In the genomic region with DNA sequence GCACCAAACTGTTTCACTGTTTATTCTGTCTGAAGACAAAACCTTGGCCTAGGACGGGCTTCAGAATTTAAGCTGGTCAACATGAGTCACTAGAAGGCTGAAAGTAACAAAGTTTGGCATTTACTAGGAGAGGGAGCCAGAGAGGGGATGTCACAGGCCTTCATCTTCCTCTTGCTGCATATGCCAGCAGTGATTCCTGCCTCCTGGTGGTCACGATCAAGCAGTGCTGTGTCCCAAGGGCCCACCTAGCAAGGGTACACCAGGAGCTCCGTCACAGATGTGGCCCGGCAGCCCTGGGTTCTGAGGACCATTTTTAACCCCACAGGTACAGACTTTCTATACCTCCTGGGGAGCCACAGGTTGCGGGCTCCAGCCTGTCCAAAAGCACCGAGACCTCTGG, we compare ENCODE assay signal across 27 mouse cellular contexts. TPM values are rescaled to one million over a fixed set of nuclear protein-coding genes. Genes with fewer than 3 reads are reported as not detected.
DNase-seq lines count a peak whose midpoint lies in the region; ATAC-seq and TF ChIP-seq lines count a peak whose summit lies in the region.
"Had no signal": no experiment of that assay in that cellular context is flagged by ENCODE, and none has a peak within 500 bp of the region (broad histone marks: within the 10 kb centered on the region; RNA-seq: fewer than 3 reads in every experiment).

No protein-coding gene starts in this region.

- H3K9ac ChIP-seq in kidney, postnatal 0 days (ENCODE audit: low read depth, low read length) = no peak overlapping the region
- no peak overlapping the region for H3K9ac ChIP-seq in lung, postnatal 0 days (replicated peaks; ENCODE audit: low read depth)
- H3K9ac ChIP-seq in MEL (ENCODE audit: control insufficient read depth, low read depth, low read length, poor library complexity, severe bottlenecking) = no peak overlapping the region
- no peak overlapping the region for H3K9ac ChIP-seq in hindbrain, embryonic 11.5 days (ENCODE audit: low read depth, low read length)
- H3K9ac ChIP-seq: embryonic facial prominence, embryonic 15.5 days; forebrain, embryonic 15.5 days; heart, embryonic 15.5 days; kidney, embryonic 15.5 days; limb, embryonic 12.5 days; liver, embryonic 13.5 days; midbrain, embryonic 13.5 days; neural tube, embryonic 12.5 days had no signal

- H3K36me3 ChIP-seq in kidney, postnatal 0 days (ENCODE audit: insufficient read depth, low read length) = peaks cover 49% of the 10 kb centered on the region
- peaks cover 44% of the 10 kb centered on the region for H3K36me3 ChIP-seq in lung, postnatal 0 days (ENCODE audit: insufficient read depth, low read length)
- no peaks in the 10 kb centered on the region for H3K36me3 ChIP-seq in MEL (ENCODE audit: control insufficient read depth in 1 of 2, insufficient read depth in 2 of 2, low read length in 2 of 2)
- H3K36me3 ChIP-seq in splenic B cell, adult 2 months (ENCODE audit: control insufficient read depth, insufficient read depth, low read length, poor library complexity, severe bottlenecking) = peaks cover 10% of the 10 kb centered on the region
- H3K36me3 ChIP-seq in hindbrain, embryonic 11.5 days (ENCODE audit: control insufficient read depth, insufficient read depth, low read length) = no peaks in the 10 kb centered on the region

- no peaks in the 10 kb centered on the region for H3K27me3 ChIP-seq in kidney, postnatal 0 days (ENCODE audit: insufficient read depth, low read length)
- no peaks in the 10 kb centered on the region for H3K27me3 ChIP-seq in lung, postnatal 0 days (replicated peaks; ENCODE audit: insufficient read depth, low read length)
- no peaks in the 10 kb centered on the region for H3K27me3 ChIP-seq in MEL (ENCODE audit: control insufficient read depth in 1 of 2, insufficient read depth in 2 of 2, low read length in 2 of 2)
- H3K27me3 ChIP-seq in splenic B cell, adult 2 months (ENCODE audit: control insufficient read depth, insufficient read depth, low read length, poor library complexity, severe bottlenecking) = no peaks in the 10 kb centered on the region
- H3K27me3 ChIP-seq in hindbrain, embryonic 11.5 days (ENCODE audit: control insufficient read depth, insufficient read depth, low read length) = no peaks in the 10 kb centered on the region
- H3K27me3 ChIP-seq: embryonic facial prominence, embryonic 15.5 days; forebrain, embryonic 15.5 days; heart, embryonic 15.5 days; kidney, embryonic 15.5 days; limb, embryonic 12.5 days; liver, embryonic 13.5 days; megakaryocyte, embryonic 14.5 days; midbrain, embryonic 13.5 days; neural tube, embryonic 12.5 days had no signal

- no peak for TF ChIP-seq RAD21 in MEL (IDR thresholded peaks at IDR 0.05; ENCODE audit: low read depth, low read length)

- no peak for TF ChIP-seq EP300 in lung, postnatal 0 days (IDR thresholded peaks at IDR 0.05)
- TF ChIP-seq EP300 in MEL (IDR thresholded peaks at IDR 0.05; ENCODE audit: low read depth in 1 of 2, low read length in 2 of 2) = no peak

- no peak for ATAC-seq in kidney, postnatal 0 days (replicated peaks; ENCODE audit: low FRiP score, low read depth)
- ATAC-seq in lung, postnatal 0 days = no peak
- no peak for ATAC-seq in hindbrain, embryonic 11.5 days (ENCODE audit: low FRiP score)
- ATAC-seq: forebrain, embryonic 15.5 days; hindbrain, embryonic 16.5 days; midbrain, embryonic 13.5 days had no signal

- no peak for DNase-seq in kidney, postnatal 0 days (ENCODE audit: low spot score)
- no peak for DNase-seq in kidney, postnatal 10 days
- DNase-seq in lung, postnatal 0 days (ENCODE audit: low spot score) = no peak
- no peak for DNase-seq in lung, postnatal 10 days
- peak; percentile 3 for DNase-seq in MEL (ENCODE audit: low read depth, low spot score)
- DNase-seq in splenic B cell, adult 2 months (ENCODE audit: low read depth, low spot score) = peak; percentile 53
- no peak for DNase-seq in cerebellum, adult 9-10 months
- DNase-seq in hindbrain, embryonic 11.5 days (ENCODE audit: low spot score) = no peak
- DNase-seq: adrenal gland, postnatal 14 days; cerebellum, adult 8-10 months; gastrocnemius, postnatal 14 days; heart, adult 18-20 months; heart, postnatal 4 days; kidney, adult 11 months; liver, embryonic 13.5 days; right cerebral cortex, postnatal 14 days; thymus, postnatal 25 days had no signal

- 89% methylated on average over 6 of the region's 6 CpGs for WGBS in kidney, postnatal 0 days
- WGBS in lung, postnatal 0 days = 85% methylated on average over 6 of the region's 6 CpGs
- 84% methylated on average over 6 of the region's 6 CpGs for WGBS in hindbrain, embryonic 11.5 days

- TF ChIP-seq CTCF in kidney, postnatal 0 days (IDR thresholded peaks at IDR 0.05; ENCODE audit: low read depth) = peak; percentile 25; the same call in 1 of the 2 replicates
- TF ChIP-seq CTCF in lung, postnatal 0 days (IDR thresholded peaks at IDR 0.05) = peak; percentile 46
- no peak for TF ChIP-seq CTCF in MEL (IDR thresholded peaks at IDR 0.05 in 2 of 3, conservative IDR thresholded peaks at IDR 0.05 in 1 of 3; ENCODE audit: control insufficient read depth in 1 of 3, insufficient read depth in 1 of 3, low read depth in 2 of 3, low read length in 3 of 3, poor library complexity in 1 of 3, severe bottlenecking in 1 of 3)

- H3K4me2 ChIP-seq in kidney, postnatal 0 days (ENCODE audit: low read length) = no peak overlapping the region
- H3K4me2 ChIP-seq in lung, postnatal 0 days (replicated peaks; ENCODE audit: low read depth, low read length) = no peak overlapping the region
- no peak overlapping the region for H3K4me2 ChIP-seq in hindbrain, embryonic 11.5 days (replicated peaks; ENCODE audit: low read depth, low read length)
- H3K4me2 ChIP-seq: embryonic facial prominence, embryonic 15.5 days; forebrain, embryonic 15.5 days; heart, embryonic 15.5 days; kidney, embryonic 15.5 days; limb, embryonic 12.5 days; liver, embryonic 13.5 days; midbrain, embryonic 13.5 days; neural tube, embryonic 12.5 days had no signal

- H3K4me3 ChIP-seq in kidney, postnatal 0 days (replicated peaks; ENCODE audit: low read depth, low read length) = no peak overlapping the region
- no peak overlapping the region for H3K4me3 ChIP-seq in lung, postnatal 0 days (ENCODE audit: low read depth, low read length)
- H3K4me3 ChIP-seq in MEL (ENCODE audit: control insufficient read depth in 1 of 2, insufficient read depth in 1 of 2, low read depth in 2 of 2, low read length in 2 of 2) = no peak overlapping the region
- no peak overlapping the region for H3K4me3 ChIP-seq in hindbrain, embryonic 11.5 days (ENCODE audit: low read depth, low read length)
- H3K4me3 ChIP-seq: embryonic facial prominence, embryonic 15.5 days; forebrain, embryonic 15.5 days; heart, embryonic 15.5 days; kidney, embryonic 15.5 days; limb, embryonic 12.5 days; liver, embryonic 13.5 days; megakaryocyte, embryonic 14.5 days; midbrain, embryonic 13.5 days; neural tube, embryonic 12.5 days had no signal

- H3K27ac ChIP-seq in kidney, postnatal 0 days = no peak overlapping the region
- no peak overlapping the region for H3K27ac ChIP-seq in lung, postnatal 0 days (ENCODE audit: low read length)
- H3K27ac ChIP-seq in MEL (ENCODE audit: control insufficient read depth, low read depth, low read length) = no peak overlapping the region
- H3K27ac ChIP-seq in hindbrain, embryonic 11.5 days (ENCODE audit: low read depth, low read length) = no peak overlapping the region
- H3K27ac ChIP-seq: embryonic facial prominence, embryonic 15.5 days; forebrain, embryonic 15.5 days; heart, embryonic 15.5 days; kidney, embryonic 15.5 days; limb, embryonic 12.5 days; liver, embryonic 13.5 days; midbrain, embryonic 13.5 days; neural tube, embryonic 12.5 days had no signal

- no peaks in the 10 kb centered on the region for H3K79me2 ChIP-seq in MEL (ENCODE audit: control insufficient read depth, insufficient read depth, low read length, poor library complexity)

- no peak for TF ChIP-seq POLR2A in MEL (IDR thresholded peaks at IDR 0.05; ENCODE audit: control insufficient read depth in 1 of 2, insufficient read depth in 1 of 2, low read depth in 1 of 2, low read length in 2 of 2, poor library complexity in 1 of 2)

- no peaks in the 10 kb centered on the region for H3K4me1 ChIP-seq in kidney, postnatal 0 days (replicated peaks; ENCODE audit: insufficient read depth, low read length)
- H3K4me1 ChIP-seq in lung, postnatal 0 days (ENCODE audit: insufficient read depth, low read depth, low read length) = no peaks in the 10 kb centered on the region
- H3K4me1 ChIP-seq in MEL (ENCODE audit: control insufficient read depth in 1 of 2, insufficient read depth in 2 of 2, low read length in 2 of 2) = no peaks in the 10 kb centered on the region
- H3K4me1 ChIP-seq in hindbrain, embryonic 11.5 days (replicated peaks; ENCODE audit: control insufficient read depth, insufficient read depth, low read length) = no peaks in the 10 kb centered on the region
- H3K4me1 ChIP-seq: embryonic facial prominence, embryonic 15.5 days; forebrain, embryonic 15.5 days; heart, embryonic 15.5 days; kidney, embryonic 15.5 days; limb, embryonic 12.5 days; liver, embryonic 13.5 days; midbrain, embryonic 13.5 days; neural tube, embryonic 12.5 days had no signal

- no peaks in the 10 kb centered on the region for H3K9me3 ChIP-seq in kidney, postnatal 0 days (replicated peaks; ENCODE audit: low read length)
- H3K9me3 ChIP-seq in lung, postnatal 0 days (ENCODE audit: low read length) = no peaks in the 10 kb centered on the region
- H3K9me3 ChIP-seq in MEL (replicated peaks; ENCODE audit: insufficient read depth, low read length) = no peaks in the 10 kb centered on the region
- H3K9me3 ChIP-seq in hindbrain, embryonic 11.5 days (ENCODE audit: control insufficient read depth, low read length) = no peaks in the 10 kb centered on the region
- H3K9me3 ChIP-seq: embryonic facial prominence, embryonic 15.5 days; forebrain, embryonic 15.5 days; heart, embryonic 15.5 days; kidney, embryonic 15.5 days; limb, embryonic 12.5 days; liver, embryonic 13.5 days; megakaryocyte, embryonic 14.5 days; midbrain, embryonic 13.5 days; neural tube, embryonic 12.5 days had no signal

RNA-seq across cellular contexts. Expression of a gene that starts 26.4 kb away (rescaled TPM):
- 54.5 and 59.9 TPM in 2 replicates for polyA plus RNA-seq in kidney, postnatal 0 days (2015; fragmentation: Nextera tagmentation; extraction: Ambion mirVana)
- 186 and 218 TPM in 2 replicates for polyA plus RNA-seq in lung, postnatal 0 days (2015; fragmentation: Nextera tagmentation; extraction: Ambion mirVana)
- not detected in 2 replicates for total RNA-seq in MEL (2012; rRNA removed)
- polyA plus RNA-seq in MEL (2012; ENCODE audit: insufficient read depth in 1 of 2, insufficient read length in 2 of 2, low read depth in 1 of 2, low replicate concordance in 2 of 2, missing spikeins in 1 of 2) = under 1 TPM in 1 of 2 experiments, not detected in 1; 0.10 TPM
- 9.3 and 10.7 TPM in 2 replicates for polyA plus RNA-seq in hindbrain, embryonic 11.5 days (2014; fragmentation: Nextera tagmentation; extraction: Ambion mirVana)
- total RNA-seq: common myeloid progenitor, adult 5-6 weeks had no signal

RNA-seq across cellular contexts. Expression of a gene that starts 41.2 kb away (rescaled TPM):
- 10.1 and 10.9 TPM in 2 replicates for polyA plus RNA-seq in kidney, postnatal 0 days (2015; fragmentation: Nextera tagmentation; extraction: Ambion mirVana)
- polyA plus RNA-seq in lung, postnatal 0 days (2015; fragmentation: Nextera tagmentation; extraction: Ambion mirVana) = 6.8 and 7.9 TPM in 2 replicates
- total RNA-seq in MEL (2012; rRNA removed) = 3.4 and 4.3 TPM in 2 replicates
- 1 to 10 TPM in 1 of 2 experiments, not detected in 1; 9.0 TPM for polyA plus RNA-seq in MEL (2012; ENCODE audit: insufficient read depth in 1 of 2, insufficient read length in 2 of 2, low read depth in 1 of 2, low replicate concordance in 2 of 2, missing spikeins in 1 of 2)
- polyA plus RNA-seq in hindbrain, embryonic 11.5 days (2014; fragmentation: Nextera tagmentation; extraction: Ambion mirVana) = 15.9 and 17.5 TPM in 2 replicates

RNA-seq across cellular contexts. Expression of a gene that starts 41.5 kb away (rescaled TPM):
- polyA plus RNA-seq in kidney, postnatal 0 days (2015; fragmentation: Nextera tagmentation; extraction: Ambion mirVana) = 3.4 and 4.5 TPM in 2 replicates
- polyA plus RNA-seq in lung, postnatal 0 days (2015; fragmentation: Nextera tagmentation; extraction: Ambion mirVana) = 3.3 TPM in 2 replicates
- total RNA-seq in MEL (2012; rRNA removed) = 2.4 TPM in 2 replicates
- polyA plus RNA-seq in MEL (2012; ENCODE audit: insufficient read depth in 1 of 2, insufficient read length in 2 of 2, low read depth in 1 of 2, low replicate concordance in 2 of 2, missing spikeins in 1 of 2) = 1 to 10 TPM in 1 of 2 experiments, not detected in 1; 5.1 TPM
- 11.2 and 15.1 TPM in 2 replicates for polyA plus RNA-seq in hindbrain, embryonic 11.5 days (2014; fragmentation: Nextera tagmentation; extraction: Ambion mirVana)

RNA-seq across cellular contexts. Expression of a gene that starts 58.7 kb away (rescaled TPM):
- 24.2 and 24.7 TPM in 2 replicates for polyA plus RNA-seq in kidney, postnatal 0 days (2015; fragmentation: Nextera tagmentation; extraction: Ambion mirVana)
- 13.7 and 13.9 TPM in 2 replicates for polyA plus RNA-seq in lung, postnatal 0 days (2015; fragmentation: Nextera tagmentation; extraction: Ambion mirVana)
- 15.3 and 20.0 TPM in 2 replicates for total RNA-seq in MEL (2012; rRNA removed)
- polyA plus RNA-seq in MEL (2012; ENCODE audit: insufficient read depth in 1 of 2, insufficient read length in 2 of 2, low read depth in 1 of 2, low replicate concordance in 2 of 2, missing spikeins in 1 of 2) = 10 to 100 TPM in 1 of 2 experiments, not detected in 1; 20.9 TPM
- 23.5 and 28.8 TPM in 2 replicates for polyA plus RNA-seq in hindbrain, embryonic 11.5 days (2014; fragmentation: Nextera tagmentation; extraction: Ambion mirVana)

Comparison
In these comparisons a context has a peak if more than half of its experiments do, and no peak if none do; other contexts are left out.
1. DNase-seq: peak in MEL (single experiment) and splenic B cell, adult 2 months (single experiment); none in kidney, postnatal 0 days (single experiment), kidney, postnatal 10 days (single experiment), lung, postnatal 0 days (single experiment), lung, postnatal 10 days (single experiment), cerebellum, adult 9-10 months (single experiment) and hindbrain, embryonic 11.5 days (single experiment).
2. CTCF ChIP-seq: peak in kidney, postnatal 0 days (single experiment) and lung, postnatal 0 days (single experiment); none in MEL (0 of 3).